Mouse (Mus musculus) testis, adult 2 months (tissue): ENCODE results near the gene Mad2l1bp. TPM values are rescaled to one million over a fixed set of nuclear protein-coding genes. Genes with fewer than 3 reads are reported as not detected.
A peak's percentile ranks its signal among the peaks of the same experiment; 100 is the strongest.

Experiments used
- H3K27ac ChIP-seq: fragments of 200-500 bp; 2 replicates; pipeline ENCODE4 v1.5.1; 2012; ENCODE audit warnings: low read depth, low read length; ENCODE audit not compliant: control insufficient read depth, insufficient read depth
- H3K27me3 ChIP-seq: fragments of 200-500 bp; 2 replicates; pipeline ENCODE4 v1.6.1; 2012; ENCODE audit warnings: mild to moderate bottlenecking, low read length, moderate library complexity; ENCODE audit not compliant: control insufficient read depth, insufficient read depth
- H3K36me3 ChIP-seq: fragments of 200-500 bp; 2 replicates; pipeline ENCODE4 v1.6.1; 2012; ENCODE audit warnings: mild to moderate bottlenecking, low read length; ENCODE audit not compliant: control insufficient read depth, insufficient read depth
- H3K4me1 ChIP-seq: fragments of 200-500 bp; 2 replicates; pipeline ENCODE4 v1.6.1; 2012; ENCODE audit warnings: low read length; ENCODE audit not compliant: control insufficient read depth, insufficient read depth
- H3K4me3 ChIP-seq: fragments of 200-500 bp; 2 replicates; pipeline ENCODE4 v1.5.1; 2012; ENCODE audit warnings: low read depth, mild to moderate bottlenecking, low read length, moderate library complexity, mixed read lengths; ENCODE audit not compliant: control insufficient read depth
- CTCF ChIP-seq: fragments of 200-500 bp; IDR thresholded peaks from 2 replicates; pipeline ENCODE4 v1.5.1; 2012; ENCODE audit warnings: low read depth, mild to moderate bottlenecking, inconsistent platforms, low read length, moderate library complexity; ENCODE audit not compliant: control insufficient read depth, insufficient read depth, insufficient replicate concordance
- POLR2A ChIP-seq: fragments of 200-500 bp; IDR thresholded peaks from 2 replicates; pipeline ENCODE4 v1.6.1; 2012; ENCODE audit warnings: low read depth, mild to moderate bottlenecking, inconsistent platforms, low read length, moderate library complexity; ENCODE audit not compliant: control insufficient read depth
- polyA plus RNA-seq: library from polyadenylated mRNA; depleted of rRNA; stranded (reverse); fragments of >200 nt; gene quantifications from 2 replicates; pipeline ENCODE4 v1.2.3, GENCODE M21; 2012

Gene Mad2l1bp
- polyA plus RNA-seq, 1 experiment: 24.5 TPM

- H3K36me3 ChIP-seq: no peaks in the 10 kb centered on the region
- peaks cover 8% of the 10 kb centered on the region for H3K4me1 ChIP-seq
- no peaks in the 10 kb centered on the region for H3K27me3 ChIP-seq
- TF ChIP-seq POLR2A (no peak), CTCF (no peak)
- no peak overlapping the region for H3K27ac ChIP-seq
- H3K4me3 ChIP-seq: no peak overlapping the region
These were observed 3.3 kb upstream of the Mad2l1bp start for GRCm38 (mm10) chr17:46156680-46157079.

GRCm38 (mm10) chr17:46154336-46154735, 983 bp upstream of the Mad2l1bp start:
- H3K4me1 ChIP-seq: peaks cover 2% of the 10 kb centered on the region; the same call in 1 of the 2 replicates
- H3K27me3 ChIP-seq: no peaks in the 10 kb centered on the region
- no peaks in the 10 kb centered on the region for H3K36me3 ChIP-seq
- no peak overlapping the region for H3K27ac ChIP-seq
- H3K4me3 ChIP-seq: peak overlapping the region; percentile 18; the same call in 1 of the 2 replicates
- TF ChIP-seq POLR2A: no peak
- TF ChIP-seq CTCF: no peak

DNA sequence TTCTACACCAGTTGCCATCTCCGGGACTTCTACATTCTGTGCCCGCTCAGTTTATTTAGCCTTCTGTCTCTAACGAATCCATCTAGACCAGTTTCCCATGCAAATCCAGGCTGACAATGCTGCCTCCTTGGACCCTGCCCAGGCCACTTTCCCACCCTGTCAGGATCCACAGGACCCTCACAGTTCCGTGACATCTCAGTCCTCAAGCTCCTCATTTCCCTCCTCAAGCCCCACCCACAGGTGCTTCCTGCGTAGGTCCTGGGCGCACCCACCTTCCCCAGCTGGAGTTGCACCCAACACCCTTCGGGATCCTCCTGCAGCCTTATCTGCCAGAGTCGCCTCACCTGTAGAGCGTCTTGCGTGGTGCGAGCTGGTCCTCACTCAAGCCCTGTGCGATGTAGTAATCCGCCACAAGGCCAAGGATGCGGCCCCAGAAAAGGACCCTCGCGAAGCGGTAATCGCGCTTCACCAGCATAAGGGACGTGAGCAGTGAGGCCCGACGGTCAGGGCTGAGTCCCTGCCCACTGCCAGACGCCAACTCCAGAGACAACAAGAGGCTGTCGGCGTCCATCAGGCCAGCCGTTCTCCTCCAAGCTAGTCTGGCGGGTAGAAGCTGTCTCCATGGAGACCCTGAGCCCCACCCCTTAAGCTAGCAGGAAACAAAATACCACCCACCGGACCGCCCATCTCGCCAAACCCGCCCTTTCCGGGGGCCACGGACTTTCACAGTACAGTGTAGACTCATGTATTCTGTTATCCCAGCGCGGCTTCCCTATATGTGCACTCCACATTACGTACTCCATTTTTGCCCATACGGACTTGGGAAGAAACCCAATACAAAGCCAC, 9.6 kb downstream of the Mad2l1bp start, which contains the start of gene Rsph9:
Gene Rsph9, minus strand, starts transcription at position 639 of the 846 bp plus-strand sequence.
- Histone ChIP-seq H3K36me3 (peaks cover 1% of the 10 kb centered on the region), H3K27me3 (no peaks in the 10 kb centered on the region), H3K4me3 (peak within 1 kb of the TSS; percentile 84), H3K27ac (peak within 1 kb of the TSS; percentile 63), H3K4me1 (peaks cover 6% of the 10 kb centered on the region)
- TF ChIP-seq CTCF (no peak), POLR2A (peak; percentile 69)

DNA sequence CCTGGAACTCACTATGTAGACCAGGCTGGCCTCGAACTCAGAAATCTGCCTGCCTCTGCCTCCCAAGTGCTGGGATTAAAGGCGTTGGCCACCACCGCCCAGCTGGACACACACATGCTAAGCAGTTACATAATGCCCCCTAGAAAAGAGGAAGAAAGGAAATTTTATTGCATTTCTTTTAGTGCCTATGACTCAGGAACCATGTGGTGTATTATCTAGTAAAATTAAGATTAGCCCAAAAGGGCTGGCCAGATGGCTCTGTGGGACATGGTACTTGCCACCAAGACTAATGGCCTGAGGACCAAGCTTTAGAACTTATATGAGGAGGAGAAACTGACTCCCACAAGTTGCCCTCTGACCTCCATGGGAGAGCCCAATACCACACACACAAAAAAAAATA, 13.5 kb downstream of the Mad2l1bp start:
- Histone ChIP-seq H3K27ac (no peak overlapping the region), H3K36me3 (no peaks in the 10 kb centered on the region; the same call in 1 of the 2 replicates), H3K4me1 (peaks cover 6% of the 10 kb centered on the region), H3K27me3 (no peaks in the 10 kb centered on the region), H3K4me3 (no peak overlapping the region)
- TF ChIP-seq CTCF (no peak), POLR2A (no peak)

DNA sequence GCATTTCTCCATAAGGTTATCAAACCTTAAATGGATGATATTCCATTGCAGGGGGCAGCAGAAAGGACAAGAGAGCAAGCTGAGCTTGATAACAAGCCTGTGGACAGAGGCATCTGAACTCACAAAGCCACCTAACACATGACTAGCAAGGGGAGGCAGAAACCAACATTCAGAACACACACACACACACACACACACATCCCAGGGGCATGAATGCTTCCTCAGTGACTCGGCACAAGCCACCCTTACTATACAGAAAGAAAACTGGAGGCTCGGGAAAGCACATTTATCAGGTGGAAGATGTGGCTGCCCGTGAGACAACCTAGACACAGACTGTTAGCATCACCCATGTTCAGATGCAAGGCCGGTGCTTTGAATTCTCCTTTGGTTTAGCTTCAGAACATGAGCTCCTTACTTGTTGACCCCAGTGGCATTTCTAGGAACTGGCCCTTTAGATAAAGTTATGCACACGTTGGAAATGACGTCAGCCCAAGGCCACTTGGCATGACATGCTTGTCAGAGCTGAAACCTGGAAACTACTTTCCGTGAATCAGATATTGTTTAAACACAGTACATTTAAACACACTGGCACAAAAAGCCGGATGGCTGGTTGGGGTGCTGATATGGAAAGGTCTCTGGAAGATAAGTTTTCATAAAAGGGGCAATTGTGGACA, 14.7 kb downstream of the Mad2l1bp start:
- H3K27me3 ChIP-seq: no peaks in the 10 kb centered on the region
- no peak overlapping the region for H3K4me3 ChIP-seq
- no peaks in the 10 kb centered on the region; the same call in 1 of the 2 replicates for H3K36me3 ChIP-seq
- H3K27ac ChIP-seq: no peak overlapping the region
- peaks cover 2% of the 10 kb centered on the region for H3K4me1 ChIP-seq
- TF ChIP-seq CTCF (no peak), POLR2A (no peak)

GRCm38 (mm10) chr17:46132862-46133261, 20.5 kb downstream of the Mad2l1bp start:
- H3K4me1 ChIP-seq: no peaks in the 10 kb centered on the region
- no peak overlapping the region for H3K27ac ChIP-seq
- H3K27me3 ChIP-seq: no peaks in the 10 kb centered on the region
- H3K36me3 ChIP-seq: no peaks in the 10 kb centered on the region; the same call in 1 of the 2 replicates
- no peak overlapping the region for H3K4me3 ChIP-seq
- TF ChIP-seq CTCF (no peak), POLR2A (no peak)
